Mouse (Mus musculus) NIH3T3 (cell line): Measurements from ENCODE around the gene Vamp3.

Experiments used
- DNase-seq: peaks from one replicate; pipeline ENCODE4 v3.0.0-alpha.2; 2012; ENCODE audit warnings: low read depth

Gene Vamp3

DNA sequence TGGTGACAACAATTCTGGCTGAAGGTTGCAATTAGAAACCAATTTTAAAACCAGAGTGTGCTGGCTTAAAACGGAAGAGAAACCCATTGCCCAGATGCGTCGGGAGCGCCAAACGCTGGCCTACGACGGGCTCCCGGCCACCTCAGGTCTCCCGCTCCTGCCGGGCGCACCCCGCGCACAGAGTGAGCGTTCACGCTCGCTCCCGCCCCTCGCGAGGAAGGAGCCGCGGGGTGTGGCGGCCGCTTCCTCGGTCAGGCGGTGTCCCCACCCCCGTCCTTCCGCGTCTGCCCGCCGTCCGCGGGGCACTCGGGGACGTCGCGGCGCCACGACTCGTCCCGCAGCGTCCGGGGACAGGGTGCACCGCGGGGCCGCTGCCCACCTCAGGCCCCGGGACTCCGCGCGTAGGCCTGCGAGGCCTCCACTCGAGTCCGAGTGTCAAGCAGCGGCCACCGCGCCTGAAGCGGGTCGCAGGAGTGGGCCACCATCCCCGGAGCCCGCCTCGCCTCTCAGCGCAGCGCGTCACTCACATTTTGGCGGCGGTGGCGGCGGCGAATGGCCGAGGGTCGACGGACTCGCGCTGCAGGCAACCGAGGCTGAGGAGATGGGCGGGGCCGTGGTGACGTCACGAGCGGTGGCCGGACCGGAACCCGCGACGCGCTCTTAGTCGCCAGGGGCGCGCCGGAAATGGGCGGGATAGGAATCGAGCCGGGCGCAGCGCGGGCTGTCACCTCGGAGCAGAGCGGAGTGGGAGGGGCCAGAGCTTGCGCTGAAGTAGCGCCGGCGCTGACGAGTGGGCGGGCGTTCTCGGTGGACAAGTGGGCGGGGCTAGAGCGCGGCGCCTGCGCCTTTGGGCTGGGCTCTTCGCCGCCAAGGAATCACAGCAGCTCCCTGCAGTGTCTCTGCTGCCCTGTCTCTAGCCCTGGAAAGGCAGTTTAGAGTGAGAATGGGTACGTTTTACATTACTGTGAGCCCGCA, at the start of gene Vamp3:
TSS of gene Vamp3 (minus strand) at position 617 of the 975 bp plus-strand sequence.
- peak; percentile 99 for DNase-seq

DNA sequence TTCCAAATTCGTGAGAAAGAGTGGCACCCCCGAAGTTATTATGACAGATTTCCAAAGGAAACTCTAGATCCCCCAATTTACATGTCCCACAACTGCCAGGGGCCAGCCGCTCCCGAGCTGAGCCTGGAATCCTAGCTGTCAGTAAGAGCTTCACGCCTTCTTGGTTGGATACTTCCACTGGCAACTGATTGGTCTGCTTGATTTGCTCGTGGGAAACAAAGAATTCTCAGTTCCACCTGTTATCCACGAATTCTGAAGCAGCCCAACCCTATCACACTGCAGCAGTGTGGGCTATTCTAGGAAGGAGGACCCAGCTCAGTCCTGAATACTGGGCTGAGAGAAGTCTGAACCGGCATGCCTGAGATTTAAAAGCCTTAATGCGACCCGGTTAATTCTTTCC, 48.7 kb upstream of the Vamp3 start:
- no peak for DNase-seq

DNA sequence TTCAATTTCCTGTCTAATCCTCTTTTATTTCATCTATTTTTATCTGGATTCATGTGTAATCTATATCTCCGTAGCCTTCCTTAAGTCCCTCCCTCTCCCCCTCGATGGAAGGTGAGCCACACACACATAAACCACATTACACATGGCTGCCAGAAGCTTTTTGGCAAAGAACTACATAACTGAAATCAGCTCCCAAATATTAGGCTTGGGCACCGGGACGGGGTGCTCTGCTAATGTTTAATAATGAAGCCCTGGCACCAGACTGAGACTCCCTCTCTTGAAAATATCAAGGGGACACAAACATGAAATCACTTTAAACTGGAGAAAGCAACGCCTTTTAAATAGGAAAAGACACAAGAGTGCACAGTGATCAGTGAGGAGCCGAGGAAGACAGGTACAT, 48.1 kb upstream of the Vamp3 start:
- DNase-seq: no peak

DNA sequence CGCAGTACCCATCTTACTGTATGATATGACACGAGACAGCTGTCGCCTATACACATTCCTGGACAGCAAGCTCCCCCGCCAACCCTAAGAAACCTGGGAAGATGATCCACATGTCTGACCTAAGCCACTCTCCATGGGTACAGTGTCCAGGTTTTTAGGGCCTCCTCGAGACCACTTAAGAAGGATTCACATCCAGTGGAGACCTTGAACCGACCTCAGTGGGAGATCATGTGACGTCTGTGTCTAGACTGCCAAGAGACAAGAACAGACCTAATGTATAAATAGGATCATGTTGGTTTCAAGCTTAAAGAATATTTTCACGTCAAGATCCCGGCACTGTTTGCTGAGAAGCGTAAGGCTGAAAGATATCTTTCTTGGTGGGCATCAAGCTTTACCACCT, 46.4 kb upstream of the Vamp3 start:
- no peak for DNase-seq

DNA sequence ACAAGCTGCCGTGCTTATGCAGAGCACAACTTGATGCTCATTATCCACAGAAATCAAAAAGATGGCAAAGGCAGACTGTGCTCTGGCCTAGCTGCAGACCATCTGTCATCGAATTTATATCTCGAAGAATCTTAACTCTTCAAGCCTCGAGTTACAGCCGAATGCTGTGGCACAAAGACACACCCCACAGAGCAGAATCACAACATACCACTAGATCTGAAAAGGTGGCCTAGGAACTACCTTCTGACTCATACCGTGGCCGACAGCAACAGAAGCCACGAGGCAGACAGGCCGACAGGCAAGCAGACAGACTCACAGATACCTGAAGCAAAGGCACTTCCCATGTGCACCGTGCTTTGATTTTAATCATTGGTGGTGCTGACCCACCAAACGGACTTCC, 45.9 kb upstream of the Vamp3 start:
- no peak for DNase-seq

DNA sequence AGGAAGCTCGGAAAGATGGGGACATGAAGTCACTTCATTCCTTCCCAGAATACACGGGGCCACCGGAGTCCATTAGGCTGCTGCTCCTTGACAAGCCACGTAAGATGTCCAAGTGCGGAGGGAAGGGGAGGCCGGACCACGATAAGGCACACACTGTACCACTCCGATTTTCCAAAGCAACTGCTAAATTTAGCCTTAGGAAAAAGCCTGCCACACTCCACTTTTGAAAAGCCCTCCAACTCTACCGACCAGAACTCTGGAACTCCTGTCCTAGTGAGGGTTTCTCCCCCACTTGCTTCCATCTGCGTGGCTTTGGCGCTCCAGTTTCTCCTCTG, 39.3 kb upstream of the Vamp3 start:
- no peak for DNase-seq

DNA sequence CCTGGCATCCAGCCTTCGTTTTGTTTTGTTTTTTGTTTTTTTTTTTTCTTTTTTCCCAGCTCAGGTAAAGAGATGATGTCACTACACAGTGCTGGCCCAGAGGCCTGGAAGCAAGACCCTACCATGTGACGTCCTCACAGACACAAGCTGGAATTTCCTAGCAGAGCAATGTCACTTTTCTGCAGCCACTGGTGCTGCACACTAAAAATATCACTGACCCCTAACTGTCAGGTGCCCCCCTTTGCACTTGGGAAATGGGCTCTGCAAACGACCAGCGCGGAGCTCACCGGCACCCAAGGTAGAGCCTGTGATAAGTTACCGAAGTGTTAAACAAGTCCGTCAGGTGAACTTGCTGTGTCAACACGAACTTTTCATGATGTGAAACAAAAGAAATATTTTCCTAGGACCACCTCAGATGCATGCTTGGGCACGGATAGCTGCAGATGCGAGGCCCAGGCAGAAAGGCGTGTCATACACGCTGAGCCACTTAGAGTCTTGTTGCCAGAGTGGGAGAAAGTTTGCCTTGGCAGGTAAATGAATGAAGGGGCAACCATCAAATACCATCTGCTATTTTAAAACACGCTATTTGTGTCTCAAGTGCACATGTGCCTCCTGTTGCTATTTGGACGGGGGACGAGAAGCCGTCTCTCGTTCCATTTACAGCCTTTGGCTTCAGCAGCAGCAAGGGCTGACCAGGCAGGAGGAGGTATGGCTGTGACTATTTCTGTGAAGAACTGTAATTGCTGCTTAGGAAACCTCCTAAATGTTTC, 38.8 kb upstream of the Vamp3 start:
- no peak for DNase-seq

DNA sequence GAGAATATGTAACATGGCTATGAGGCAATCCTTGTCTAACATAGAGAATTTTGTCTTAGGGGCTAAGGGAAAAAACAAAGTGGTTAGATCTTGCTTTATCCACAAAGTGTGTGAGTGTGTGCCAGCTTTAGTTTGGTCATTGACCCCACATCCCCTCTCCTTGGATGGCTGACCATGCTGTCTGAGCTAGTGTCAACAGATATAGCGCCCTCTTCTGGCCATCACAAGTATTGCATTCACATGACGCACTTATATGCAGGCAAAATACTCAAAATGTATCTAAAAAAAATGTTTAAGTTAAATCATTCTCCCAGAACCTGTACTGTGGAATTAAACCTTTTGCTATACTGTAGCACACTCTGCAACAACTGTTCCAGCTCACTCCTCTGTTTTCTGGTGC, 37.4 kb upstream of the Vamp3 start:
- peak; percentile 34 for DNase-seq

DNA sequence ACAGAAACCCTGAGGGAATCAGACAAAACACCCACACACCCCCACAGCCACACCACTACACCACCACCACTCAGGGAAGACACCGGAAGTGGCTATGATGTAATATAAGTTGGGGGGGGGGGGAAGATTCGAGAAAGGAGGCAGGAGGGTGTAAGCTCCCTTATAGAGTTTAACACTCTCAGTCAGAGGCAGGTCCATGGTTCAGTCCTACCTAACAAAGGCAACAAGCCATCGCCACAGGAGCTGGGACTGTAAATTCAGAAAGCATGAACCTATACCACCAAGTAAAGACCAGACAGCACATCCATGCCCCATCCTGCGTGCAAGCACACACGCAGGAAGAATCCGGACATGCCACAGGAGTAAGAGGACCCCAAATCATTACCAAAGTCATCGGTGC, 31.5 kb upstream of the Vamp3 start, which contains the start of gene Gm13090:
TSS of gene Gm13090 (plus strand) at position 301 of the 400 bp plus-strand sequence.
- DNase-seq: no peak

DNA sequence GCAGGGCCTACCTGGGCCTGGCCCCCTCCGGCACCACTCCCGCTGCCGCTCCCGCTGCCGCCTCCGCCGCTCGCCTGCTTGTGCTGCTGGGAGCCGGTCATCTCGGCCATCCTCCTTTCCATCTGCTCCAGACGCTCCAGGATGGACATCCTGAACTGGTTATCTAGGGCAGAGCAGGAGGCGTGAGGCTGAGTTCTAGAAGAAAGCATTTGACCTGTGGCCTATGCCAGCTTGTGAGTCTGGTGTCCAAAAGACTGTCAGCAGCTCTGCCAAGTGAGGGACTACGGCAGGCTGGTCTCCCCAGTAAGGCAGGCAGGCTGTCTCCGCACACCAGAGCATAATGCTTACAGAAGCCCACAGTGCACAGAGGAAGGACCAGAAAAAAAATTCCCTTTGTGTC, 31.1 kb upstream of the Vamp3 start:
- no peak for DNase-seq

DNA sequence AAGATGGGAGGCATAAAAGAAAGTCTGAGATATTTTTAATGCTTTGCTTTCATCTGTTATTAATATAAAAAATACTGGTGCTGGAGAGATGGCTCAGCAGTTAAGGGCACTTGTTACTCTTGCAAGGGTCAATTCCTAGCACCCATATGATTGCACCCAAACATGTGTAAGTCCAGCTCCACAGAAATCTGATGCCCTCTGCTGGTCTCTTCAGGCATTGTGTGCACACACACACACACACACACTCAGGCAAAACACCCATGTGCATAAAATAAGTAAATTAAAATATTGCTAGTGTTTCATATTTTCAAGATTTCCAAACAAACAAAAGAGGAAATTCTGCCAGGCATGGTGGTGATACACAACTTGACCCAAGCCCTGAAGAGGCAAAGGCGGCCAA, 29.6 kb upstream of the Vamp3 start:
- DNase-seq: no peak

DNA sequence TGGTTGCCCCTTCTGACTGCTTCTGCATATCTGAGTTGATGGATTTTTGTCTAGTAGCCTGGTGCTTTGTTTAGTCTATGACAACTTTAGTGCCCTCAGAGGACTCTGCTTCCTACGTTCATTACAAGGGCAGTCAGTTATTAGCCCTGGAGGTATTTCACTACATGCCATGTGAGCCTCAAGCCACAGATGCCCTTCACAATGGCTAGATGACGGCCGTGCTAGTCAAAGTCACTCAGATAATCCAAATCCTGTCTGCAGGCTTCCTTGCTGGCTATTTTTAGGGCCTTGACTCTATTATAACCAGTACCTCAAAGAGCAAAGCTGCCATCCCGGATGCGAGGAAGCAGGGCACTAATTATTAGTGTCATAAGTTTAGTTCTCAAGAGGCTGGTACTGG, 25.3 kb upstream of the Vamp3 start:
- no peak for DNase-seq

DNA sequence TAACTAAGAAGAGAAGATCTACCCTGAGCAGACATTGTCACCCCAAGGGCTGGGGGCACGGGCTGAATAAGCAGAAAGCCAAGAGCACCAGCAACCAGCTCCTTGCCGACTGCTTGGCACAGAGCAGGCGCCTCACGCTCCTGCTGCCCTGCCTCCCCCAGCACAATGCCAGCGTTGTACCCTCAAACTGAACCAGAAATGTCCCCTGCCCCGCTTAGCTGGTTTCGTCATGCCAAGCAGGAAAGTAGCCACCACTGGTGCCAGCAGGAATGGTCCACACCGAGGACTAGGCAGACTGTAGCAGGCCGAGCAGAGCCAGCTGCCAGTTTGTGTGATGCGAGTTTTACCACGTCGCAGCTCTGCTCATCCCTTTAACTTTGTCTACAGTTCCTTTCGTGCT, 24.2 kb upstream of the Vamp3 start:
- no peak for DNase-seq

DNA sequence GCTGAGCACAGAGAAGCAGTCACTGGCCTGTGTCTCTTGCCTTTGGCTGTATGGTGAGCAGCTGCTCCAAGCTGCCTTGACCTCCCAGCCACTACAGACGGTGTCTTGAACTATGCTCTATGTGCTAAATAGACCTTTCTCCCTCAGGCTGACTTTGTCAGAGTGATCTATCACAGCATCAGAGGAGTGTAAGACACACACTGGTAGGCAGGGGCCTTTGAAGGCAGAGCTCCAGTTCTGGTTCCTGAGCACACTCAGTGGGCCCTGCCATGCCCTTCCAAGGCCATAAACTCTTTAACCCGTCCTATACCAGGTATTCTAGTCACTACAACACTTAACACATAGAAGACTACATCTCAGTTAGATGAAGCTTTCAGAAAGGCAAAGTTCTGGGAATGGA, 23.6 kb upstream of the Vamp3 start:
- DNase-seq: no peak

DNA sequence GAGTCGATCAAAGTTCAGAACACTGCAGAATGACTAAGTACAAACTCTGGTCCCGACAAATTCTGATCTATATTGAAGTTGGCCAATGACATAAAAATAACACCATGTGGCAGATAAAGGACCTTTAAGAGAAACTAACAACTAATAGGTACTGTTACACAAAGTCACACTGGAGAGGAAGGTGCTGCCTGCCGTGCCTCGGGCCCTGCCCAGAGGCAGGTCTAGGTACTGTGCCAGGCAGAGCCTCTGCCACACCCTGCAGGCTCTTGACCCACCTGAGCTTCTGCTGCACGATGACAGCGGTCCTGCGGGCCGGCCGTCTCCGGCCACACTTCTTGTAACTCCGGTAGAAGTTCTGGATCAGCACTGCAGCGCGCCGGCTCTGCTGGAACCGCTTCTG, 17.1 kb upstream of the Vamp3 start:
- DNase-seq: no peak

DNA sequence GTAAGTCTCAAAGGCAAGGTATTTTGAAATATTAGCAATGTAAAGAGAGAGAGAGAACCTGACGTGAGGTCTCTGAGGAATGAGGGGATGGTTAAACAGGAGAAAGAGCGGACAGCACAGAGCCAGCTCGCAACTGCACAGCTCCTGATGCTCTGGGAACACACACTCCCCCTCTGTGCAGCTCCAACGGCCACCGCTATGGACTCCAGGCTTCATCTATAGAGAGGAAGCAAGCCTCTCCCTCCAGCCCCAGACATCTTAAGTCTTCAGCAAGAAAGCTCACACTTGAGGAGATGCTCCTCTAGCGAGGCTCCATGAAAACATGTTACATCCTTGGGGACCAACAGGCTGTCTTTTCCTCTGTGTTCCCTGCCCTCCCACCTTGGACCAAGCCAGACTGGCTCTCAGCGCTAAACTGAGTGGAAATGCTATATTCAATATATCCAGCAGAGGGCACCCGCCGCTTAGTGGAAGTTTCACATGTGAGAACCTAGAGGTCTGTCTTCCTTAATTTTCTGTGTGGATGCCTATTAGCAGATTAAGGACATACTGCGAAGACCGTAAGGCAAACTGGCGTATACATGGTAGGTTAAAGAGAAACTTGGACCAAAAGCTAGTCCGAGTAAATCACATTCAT, 15.5 kb upstream of the Vamp3 start:
- DNase-seq: peak; percentile 83

DNA sequence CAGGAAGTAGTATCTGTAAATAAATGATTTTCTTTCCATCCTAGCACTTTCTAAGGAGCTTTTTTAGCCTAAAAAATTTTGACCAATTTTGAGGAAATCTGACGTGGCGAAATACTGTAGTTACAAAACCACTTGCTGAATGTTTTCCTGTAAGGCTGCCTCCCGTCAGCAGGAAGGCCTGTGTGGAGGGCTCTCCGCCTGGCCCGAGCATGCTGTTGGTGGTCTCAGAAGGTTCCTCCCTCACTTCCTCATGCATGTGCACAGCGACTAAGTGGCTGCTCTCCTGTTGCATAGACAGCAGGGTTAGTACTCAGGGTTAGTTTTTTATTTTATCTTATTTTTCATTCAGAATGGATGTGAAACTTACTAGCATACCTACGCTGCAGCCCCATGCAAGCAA, 13.2 kb upstream of the Vamp3 start:
- DNase-seq: no peak

DNA sequence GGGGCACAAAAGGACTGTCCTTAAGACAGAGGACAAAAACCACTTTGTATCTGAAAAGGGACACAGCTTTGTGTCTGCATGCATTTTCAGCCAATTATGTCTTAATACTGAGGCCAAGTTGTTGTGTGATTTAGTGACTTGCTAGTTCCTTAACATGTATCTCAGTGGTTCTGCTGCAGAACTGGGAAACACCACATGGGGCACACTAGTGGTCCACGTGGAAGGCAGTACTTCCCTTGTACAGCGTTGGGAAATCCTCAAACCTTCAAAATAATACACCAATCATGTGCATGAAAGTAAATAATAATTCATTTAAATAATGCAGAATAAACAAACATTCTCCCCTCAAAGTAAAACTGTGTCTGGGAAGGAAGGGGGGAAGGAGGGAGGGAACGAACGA, 11.0 kb upstream of the Vamp3 start:
- no peak for DNase-seq

DNA sequence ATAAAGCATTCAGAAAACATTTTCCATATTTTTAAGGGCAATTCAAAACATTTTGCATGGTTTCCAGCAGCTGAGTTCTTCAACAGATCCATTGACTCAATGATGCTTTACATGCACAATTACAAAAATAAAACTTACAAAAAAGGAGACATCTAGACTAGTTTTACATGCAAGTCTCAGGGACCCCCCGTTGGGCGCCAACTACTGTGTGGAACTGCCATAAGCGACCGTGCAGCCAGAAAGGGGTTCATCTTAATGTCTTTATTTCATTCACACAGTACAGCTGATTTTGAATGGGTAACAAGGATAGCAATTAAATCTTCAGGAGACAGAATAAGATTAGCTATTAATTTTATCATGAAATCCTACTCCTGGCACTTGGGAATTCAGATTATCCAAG, 1.8 kb upstream of the Vamp3 start:
- DNase-seq: no peak

DNA sequence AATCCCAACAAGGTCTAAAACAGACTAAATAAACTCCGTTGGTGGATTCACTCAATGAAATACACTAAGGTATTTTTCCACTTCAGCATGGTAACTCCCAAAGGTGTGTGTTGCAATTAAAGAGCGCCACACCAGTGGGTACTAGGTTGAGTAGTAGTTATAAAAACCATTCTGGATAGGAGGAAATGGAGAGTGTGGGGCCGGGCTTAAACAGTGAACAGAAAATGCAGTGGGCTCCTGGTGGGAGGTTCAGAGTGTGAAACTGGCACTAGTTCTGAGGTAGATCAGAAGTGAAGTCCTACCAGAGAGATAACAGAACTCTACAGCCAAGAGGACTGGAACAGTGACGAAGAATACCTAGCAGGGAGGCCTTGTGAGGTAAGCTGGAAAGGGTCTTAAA, 871 bp upstream of the Vamp3 start:
- DNase-seq: no peak

DNA sequence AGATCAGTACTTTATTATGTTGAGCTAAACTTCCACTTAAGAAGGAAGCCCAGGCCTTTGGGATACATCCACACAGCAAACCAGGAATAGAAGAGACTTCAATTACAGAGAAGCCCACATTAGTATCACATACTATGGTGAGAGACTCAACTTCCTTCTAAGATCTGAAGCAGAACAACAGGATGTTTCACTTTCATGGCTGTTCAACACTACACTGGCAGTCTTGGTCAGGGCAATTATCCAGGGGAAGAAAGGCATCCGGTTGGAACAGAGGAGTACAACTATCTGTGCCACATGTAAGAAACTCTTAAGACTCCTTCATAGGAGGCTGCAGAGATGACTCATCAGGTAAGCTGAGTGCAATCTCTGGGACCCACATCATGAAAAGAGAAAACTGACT, 6.6 kb downstream of the Vamp3 start:
- DNase-seq: no peak

DNA sequence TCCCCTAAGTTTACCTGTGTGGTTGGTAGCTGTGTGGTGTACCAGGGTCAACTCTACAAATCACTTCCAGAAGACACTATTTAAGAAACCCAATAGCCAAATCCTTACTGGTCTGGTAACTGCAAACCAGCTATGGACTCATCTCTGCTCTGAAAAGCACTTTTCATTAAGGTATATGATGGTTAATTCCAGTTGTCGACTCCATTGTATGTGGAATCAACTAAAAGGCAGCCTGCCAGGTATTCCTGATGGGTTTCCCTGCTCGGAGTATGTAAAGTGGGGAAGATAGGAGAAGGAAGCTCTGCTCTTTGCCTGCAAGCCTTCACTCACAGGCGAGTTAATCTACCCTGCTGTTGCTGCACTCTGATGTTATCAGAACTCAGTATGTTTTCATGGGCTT, 11.2 kb downstream of the Vamp3 start:
- DNase-seq: no peak
